Mouse (Mus musculus) myocyte (in vitro differentiated cells): Measurements from ENCODE around the gene Gm6370.
"Not testable (repeated sequence)": the region's sequence is repeated elsewhere in the genome, so short reads cannot be mapped to it uniquely, and the experiment has no call there.

ENCODE experiments used
- CEBPB ChIP-seq: IDR thresholded peaks from 2 replicates; pipeline ENCODE4 v1.6.1; 2011; ENCODE audit warnings: mild to moderate bottlenecking, moderate library complexity; ENCODE audit not compliant: poor library complexity, insufficient read depth, severe bottlenecking
- E2F4 ChIP-seq: IDR thresholded peaks from one replicate; pipeline ENCODE4 v1.6.1; 2011; ENCODE audit warnings: mild to moderate bottlenecking, control low read depth, moderate library complexity; ENCODE audit not compliant: insufficient read depth
- MAX ChIP-seq: IDR thresholded peaks from one replicate; pipeline ENCODE4 v1.6.1; 2011; ENCODE audit warnings: low read depth, mild to moderate bottlenecking, control low read depth
- MYOD1 ChIP-seq, 3 experiments: IDR thresholded peaks; one replicate each; pipeline ENCODE4 v1.6.1; 2011; ENCODE audit warnings: control low read depth in 2 of 3, low read depth in 2 of 3, mild to moderate bottlenecking in 2 of 3, moderate library complexity in 1 of 3; ENCODE audit not compliant: insufficient read length in 2 of 3, control insufficient read depth in 1 of 3
- MYOG ChIP-seq, 3 experiments: IDR thresholded peaks; one replicate each; pipeline ENCODE4 v1.6.1; 2011; ENCODE audit warnings: control low read depth in 2 of 3, low read depth in 2 of 3, mild to moderate bottlenecking in 2 of 3; ENCODE audit not compliant: insufficient read length in 2 of 3, control insufficient read depth in 1 of 3, insufficient read depth in 1 of 3
- POLR2A ChIP-seq: IDR thresholded peaks from one replicate; pipeline ENCODE4 v1.6.1; 2011; ENCODE audit warnings: low read depth, mild to moderate bottlenecking, control low read depth, moderate library complexity; ENCODE audit not compliant: insufficient read length
- POLR2AphosphoS2 ChIP-seq: IDR thresholded peaks from one replicate; pipeline ENCODE4 v1.6.1; 2011; ENCODE audit warnings: low read depth, control low read depth; ENCODE audit not compliant: insufficient read length
- TCF12 ChIP-seq: IDR thresholded peaks from one replicate; pipeline ENCODE4 v1.6.1; 2011; ENCODE audit warnings: mild to moderate bottlenecking, control low read depth; ENCODE audit not compliant: poor library complexity, insufficient read depth, severe bottlenecking
- TCF3 ChIP-seq: IDR thresholded peaks from one replicate; pipeline ENCODE4 v1.6.1; 2011; ENCODE audit warnings: low read depth, control low read depth; ENCODE audit not compliant: insufficient read length
- USF1 ChIP-seq: IDR thresholded peaks from one replicate; pipeline ENCODE4 v1.6.1; 2011; ENCODE audit warnings: low read depth, mild to moderate bottlenecking, control low read depth, moderate library complexity

DNA sequence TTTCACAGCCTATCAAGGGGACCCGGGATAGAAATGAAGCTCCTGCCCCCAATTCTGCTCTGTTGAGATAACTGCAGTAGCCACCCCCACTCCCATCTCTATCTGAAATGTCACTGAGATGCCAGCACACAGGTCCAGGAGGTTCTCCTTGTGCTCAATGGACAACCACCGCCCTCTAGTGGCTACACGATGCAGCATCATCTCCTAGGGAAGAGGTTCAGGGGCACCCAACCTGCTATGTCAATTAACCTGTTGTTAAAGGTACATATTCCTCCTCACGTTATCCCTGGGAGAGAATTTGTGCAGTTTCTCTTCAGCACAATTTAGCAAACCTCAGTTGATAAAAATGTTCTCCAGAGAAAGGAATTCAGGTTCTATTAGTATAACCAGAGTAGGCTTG is 11.6 kb upstream of the Gm6370 start:
- TF ChIP-seq POLR2A; TCF12; E2F4; USF1; CEBPB; MYOG (IDR thresholded peaks at IDR 0.05; ENCODE audit: control insufficient read depth in 1 of 3, insufficient read depth in 1 of 3, insufficient read length in 2 of 3, low read depth in 2 of 3); MAX; MYOD1 (IDR thresholded peaks at IDR 0.05; ENCODE audit: control insufficient read depth in 1 of 3, insufficient read length in 2 of 3, low read depth in 2 of 3); POLR2AphosphoS2; TCF3: not testable (repeated sequence)
